Mouse (Mus musculus) cerebellum, adult 18-20 months (tissue): ENCODE measurements around the gene Scn4b.

Source experiments
- DNase-seq, 2 experiments: peaks; one replicate each; pipeline ENCODE4 v3.0.0; 2021

Gene Scn4b

GRCm38 (mm10) chr9:45126941-45127340 lies 11.3 kb upstream of the Scn4b start:
- DNase-seq, result no peak

- DNase-seq, result no peak
These were observed 8.1 kb upstream of the Scn4b start for GRCm38 (mm10) chr9:45130119-45130518.

GRCm38 (mm10) chr9:45133484-45134310 lies 4.5 kb upstream of the Scn4b start:
- DNase-seq, result peak; percentile 87

- DNase-seq, result peak in 1 of 2 experiments; percentile 2
These were observed 1.6 kb upstream of the Scn4b start for GRCm38 (mm10) chr9:45136442-45137169.

GRCm38 (mm10) chr9:45139082-45139481 lies 887 bp downstream of the Scn4b start:
- DNase-seq, result no peak

- DNase-seq, result no peak
These were observed 2.8 kb downstream of the Scn4b start for GRCm38 (mm10) chr9:45140945-45141344.

- no peak for DNase-seq
These were observed 4.5 kb downstream of the Scn4b start for GRCm38 (mm10) chr9:45142686-45143085.

GRCm38 (mm10) chr9:45145533-45146266 lies 7.5 kb downstream of the Scn4b start:
- peak in 1 of 2 experiments; percentile 50 for DNase-seq

GRCm38 (mm10) chr9:45146267-45146597 lies 8.0 kb downstream of the Scn4b start:
- peak; percentile 83 for DNase-seq

- DNase-seq, result no peak
These were observed 12.7 kb downstream of the Scn4b start for GRCm38 (mm10) chr9:45150933-45151332.

GRCm38 (mm10) chr9:45153361-45153760 lies 15.2 kb downstream of the Scn4b start:
- no peak for DNase-seq

GRCm38 (mm10) chr9:45167903-45168302 lies 29.7 kb downstream of the Scn4b start:
- DNase-seq, result no peak

- no peak for DNase-seq
These were observed 32.0 kb downstream of the Scn4b start for GRCm38 (mm10) chr9:45170150-45170549.

GRCm38 (mm10) chr9:45171073-45171610 lies 32.9 kb downstream of the Scn4b start:
- no peak for DNase-seq

GRCm38 (mm10) chr9:45173475-45173874 lies 35.3 kb downstream of the Scn4b start:
- DNase-seq, result no peak

- DNase-seq, result no peak
These were observed 41.1 kb downstream of the Scn4b start for GRCm38 (mm10) chr9:45179282-45179681.

GRCm38 (mm10) chr9:45181770-45182169 lies 43.6 kb downstream of the Scn4b start, which contains the start of gene BC049352:
TSS of gene BC049352 (plus strand) at chr9:45182007.
- no peak for DNase-seq

GRCm38 (mm10) chr9:45182521-45182920 lies 44.3 kb downstream of the Scn4b start:
- DNase-seq, result no peak

GRCm38 (mm10) chr9:45183266-45183665 lies 45.1 kb downstream of the Scn4b start:
- DNase-seq, result no peak

- DNase-seq, result no peak
These were observed 47.1 kb downstream of the Scn4b start for GRCm38 (mm10) chr9:45185250-45185649.

GRCm38 (mm10) chr9:45188570-45189563 lies 50.7 kb downstream of the Scn4b start:
- DNase-seq, result no peak

GRCm38 (mm10) chr9:45189661-45190174 lies 51.5 kb downstream of the Scn4b start:
- no peak for DNase-seq
